Mouse (Mus musculus) forebrain, embryonic 11.5 days (tissue): ENCODE data around the gene Gm49336. TPM values are rescaled to one million over a fixed set of nuclear protein-coding genes. Genes with fewer than 3 reads are reported as not detected.
A peak's percentile ranks its signal among the peaks of the same experiment; 100 is the strongest.

Experiments used
- ATAC-seq: fragments of 200-750 bp; cut with Nextera tagmentation; replicated peaks from 2 replicates; pipeline ENCODE4 v1.8.0; 2017; ENCODE audit warnings: moderate TSS enrichment; ENCODE audit not compliant: low FRiP score
- DNase-seq: peaks from one replicate; pipeline ENCODE4 v3.0.0-alpha.2; 2017; ENCODE audit warnings: low spot score
- H3K27ac ChIP-seq: fragments of 300-500 bp; sonication (generic); 2 replicates; pipeline ENCODE4 v1.5.1; 2014; ENCODE audit warnings: low read depth, low read length
- H3K27me3 ChIP-seq: fragments of 300-500 bp; sonication (generic); 2 replicates; pipeline ENCODE4 v1.6.1; 2014; ENCODE audit warnings: mild to moderate bottlenecking, low read length, mixed read lengths; ENCODE audit not compliant: control insufficient read depth, insufficient read depth
- H3K36me3 ChIP-seq: fragments of 300-500 bp; sonication (generic); 2 replicates; pipeline ENCODE4 v1.6.1; 2014; ENCODE audit warnings: mild to moderate bottlenecking, low read length, moderate library complexity, mixed read lengths; ENCODE audit not compliant: control insufficient read depth, insufficient read depth
- H3K4me1 ChIP-seq: fragments of 300-500 bp; sonication (generic); replicated peaks from 2 replicates; pipeline ENCODE4 v1.6.1; 2014; ENCODE audit warnings: low read length, mixed read lengths; ENCODE audit not compliant: control insufficient read depth, insufficient read depth
- H3K4me2 ChIP-seq: fragments of 300-500 bp; sonication (generic); 2 replicates; pipeline ENCODE4 v1.6.1; 2014; ENCODE audit warnings: low read depth, mild to moderate bottlenecking, low read length, moderate library complexity, mixed read lengths; ENCODE audit not compliant: severe bottlenecking
- H3K4me3 ChIP-seq: fragments of 300-500 bp; sonication (generic); 2 replicates; pipeline ENCODE4 v1.5.1; 2014; ENCODE audit warnings: low read depth, low read length
- H3K9ac ChIP-seq: fragments of 300-500 bp; sonication (generic); 2 replicates; pipeline ENCODE4 v1.6.1; 2014; ENCODE audit warnings: low read length
- H3K9me3 ChIP-seq: fragments of 300-500 bp; sonication (generic); 2 replicates; pipeline ENCODE4 v1.6.1; 2016; ENCODE audit warnings: low read length, mixed read lengths; ENCODE audit not compliant: control insufficient read depth
- WGBS: fragments of 180-500 bp; shearing (Covaris S2); extraction: QIAGEN DNeasy Blood & Tissue Kit; methylation state at CpG from one replicate; pipeline ENCODE4 v1.1.7; 2014; 5-methylcytosine and 5-hydroxymethylcytosine counted together
- polyA plus RNA-seq: library from polyadenylated mRNA; unstranded; fragments of >200 nt; fragmentation: Nextera tagmentation; extraction: Ambion mirVana; gene quantifications from 2 replicates; pipeline ENCODE4 v1.2.1, GENCODE M21; 2014

Gm49336 gene
- polyA plus RNA-seq, 1 experiment from 2014 or later: 84.0 TPM

- Histone ChIP-seq H3K4me2 (no peak overlapping the region), H3K36me3 (no peaks in the 10 kb centered on the region), H3K9me3 (no peaks in the 10 kb centered on the region), H3K4me3 (no peak overlapping the region), H3K27ac (no peak overlapping the region), H3K4me1 (peaks cover 7% of the 10 kb centered on the region; the same call in 1 of the 2 replicates), H3K9ac (no peak overlapping the region), H3K27me3 (peaks cover 15% of the 10 kb centered on the region)
- no peak for ATAC-seq
- DNase-seq: no peak
- 94% methylated on average over 2 of the region's 2 CpGs for WGBS
Measured at GRCm38 (mm10) chr14:60181306-60181705, 70.0 kb downstream of the Gm49336 start.

GRCm38 (mm10) chr14:60178571-60178955, 72.7 kb downstream of the Gm49336 start:
- WGBS: 44% methylated on average over 2 of the region's 2 CpGs
- Histone ChIP-seq H3K9ac (no peak overlapping the region), H3K9me3 (no peaks in the 10 kb centered on the region), H3K27ac (no peak overlapping the region), H3K4me1 (peaks cover 7% of the 10 kb centered on the region; the same call in 1 of the 2 replicates), H3K4me3 (no peak overlapping the region), H3K27me3 (peaks cover 19% of the 10 kb centered on the region), H3K36me3 (no peaks in the 10 kb centered on the region), H3K4me2 (no peak overlapping the region)
- no peak for DNase-seq
- no peak for ATAC-seq

- peak; percentile 66 for ATAC-seq
- peak overlapping the region; percentile 70 for H3K4me3 ChIP-seq
- DNase-seq: peak; percentile 61
- H3K36me3 ChIP-seq: no peaks in the 10 kb centered on the region
- peak overlapping the region; percentile 99 for H3K4me2 ChIP-seq
- peaks cover 7% of the 10 kb centered on the region; the same call in 1 of the 2 replicates for H3K4me1 ChIP-seq
- peak overlapping the region; percentile 68 for H3K9ac ChIP-seq
- WGBS: 22% methylated on average over 31 of the region's 37 CpGs
- no peaks in the 10 kb centered on the region for H3K9me3 ChIP-seq
- H3K27ac ChIP-seq: no peak overlapping the region
- peaks cover 19% of the 10 kb centered on the region for H3K27me3 ChIP-seq
Measured at GRCm38 (mm10) chr14:60177614-60178570, 73.4 kb downstream of the Gm49336 start.

GRCm38 (mm10) chr14:60176891-60177613, 74.3 kb downstream of the Gm49336 start:
- Histone ChIP-seq H3K27me3 (peaks cover 19% of the 10 kb centered on the region), H3K36me3 (no peaks in the 10 kb centered on the region), H3K4me1 (peaks cover 7% of the 10 kb centered on the region; the same call in 1 of the 2 replicates), H3K27ac (no peak overlapping the region), H3K4me2 (peak overlapping the region; percentile 99), H3K9me3 (no peaks in the 10 kb centered on the region), H3K9ac (peak overlapping the region; percentile 68), H3K4me3 (peak overlapping the region; percentile 70)
- under 1% methylated on average over 81 of the region's 84 CpGs for WGBS
- ATAC-seq (peak; percentile 73), DNase-seq (peak; percentile 69)

- H3K4me3 ChIP-seq: peak overlapping the region; percentile 70
- no peaks in the 10 kb centered on the region for H3K9me3 ChIP-seq
- H3K4me1 ChIP-seq: peaks cover 7% of the 10 kb centered on the region; the same call in 1 of the 2 replicates
- 30% methylated on average over 9 of the region's 9 CpGs for WGBS
- no peak overlapping the region for H3K27ac ChIP-seq
- H3K27me3 ChIP-seq: peaks cover 19% of the 10 kb centered on the region
- H3K4me2 ChIP-seq: peak overlapping the region; percentile 99
- DNase-seq (peak; percentile 51), ATAC-seq (no peak; the same call in 1 of the 2 replicates)
- H3K36me3 ChIP-seq: no peaks in the 10 kb centered on the region
- H3K9ac ChIP-seq: peak overlapping the region; percentile 68
Measured at GRCm38 (mm10) chr14:60176469-60176890, 74.8 kb downstream of the Gm49336 start.

- Histone ChIP-seq H3K27me3 (peaks cover 12% of the 10 kb centered on the region), H3K4me1 (peaks cover 4% of the 10 kb centered on the region; the same call in 1 of the 2 replicates), H3K9ac (no peak overlapping the region), H3K27ac (no peak overlapping the region), H3K9me3 (no peaks in the 10 kb centered on the region), H3K36me3 (no peaks in the 10 kb centered on the region), H3K4me3 (no peak overlapping the region), H3K4me2 (no peak overlapping the region)
- ATAC-seq (no peak), DNase-seq (no peak)
- 66% methylated on average over 12 of the region's 12 CpGs for WGBS
Measured at GRCm38 (mm10) chr14:60172286-60173055, 78.8 kb downstream of the Gm49336 start.

- H3K4me2 ChIP-seq: no peak overlapping the region
- no peaks in the 10 kb centered on the region for H3K36me3 ChIP-seq
- DNase-seq (no peak), ATAC-seq (no peak)
- no peaks in the 10 kb centered on the region for H3K9me3 ChIP-seq
- H3K27ac ChIP-seq: no peak overlapping the region
- peaks cover 2% of the 10 kb centered on the region for H3K27me3 ChIP-seq
- no peak overlapping the region for H3K4me3 ChIP-seq
- no peak overlapping the region for H3K9ac ChIP-seq
- H3K4me1 ChIP-seq: no peaks in the 10 kb centered on the region
- WGBS: 89% methylated on average over 16 of the region's 16 CpGs
Measured at GRCm38 (mm10) chr14:60170845-60171610, 80.3 kb downstream of the Gm49336 start.
